Mouse (Mus musculus) kidney, postnatal 25 days (tissue): ENCODE data around the gene Nbea.

Experiments used
- DNase-seq, 2 experiments: peaks; one replicate each; pipeline ENCODE4 v3.0.0; 2021; ENCODE audit warnings: mixed read lengths in 2 of 2

Gene Nbea

DNA sequence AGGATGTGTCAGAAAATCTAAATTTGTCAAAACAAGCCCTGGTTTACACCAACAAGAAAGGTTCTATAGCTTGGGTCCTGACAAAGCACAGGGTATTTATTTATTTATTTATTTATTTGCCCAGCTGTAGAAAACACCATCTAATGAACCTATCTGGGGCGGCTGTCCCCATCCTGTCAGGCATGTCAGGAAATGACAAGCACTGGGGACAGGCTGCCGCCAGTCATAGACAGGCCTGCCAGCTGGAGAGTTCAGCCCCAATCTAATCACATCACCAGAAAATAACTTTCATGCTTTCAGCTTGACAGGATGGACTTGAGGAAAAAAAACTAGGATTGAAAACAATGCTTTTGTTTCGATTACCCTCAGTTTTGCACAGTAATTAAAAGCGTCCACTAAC, 440.8 kb downstream of the Nbea start:
- no peak for DNase-seq

DNA sequence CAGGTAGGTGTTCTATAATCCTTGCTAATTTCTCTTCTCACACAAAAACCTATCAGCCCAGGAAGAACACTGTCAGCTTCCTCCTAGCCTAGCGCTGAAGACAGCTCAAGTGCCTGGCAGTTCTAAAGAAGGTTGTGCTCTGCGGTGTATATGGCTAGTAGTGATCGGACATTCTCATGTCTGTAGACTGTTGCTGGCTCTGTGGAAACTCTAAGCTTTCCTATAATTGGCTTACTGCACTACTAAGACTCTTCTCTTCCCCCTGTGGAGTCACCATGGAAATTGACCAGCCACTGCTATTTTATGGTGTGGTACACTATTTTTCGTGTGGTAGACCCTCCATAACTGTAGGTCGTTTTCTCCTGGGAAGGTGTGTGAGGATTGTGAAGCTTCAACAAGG, 441.3 kb downstream of the Nbea start:
- no peak for DNase-seq

DNA sequence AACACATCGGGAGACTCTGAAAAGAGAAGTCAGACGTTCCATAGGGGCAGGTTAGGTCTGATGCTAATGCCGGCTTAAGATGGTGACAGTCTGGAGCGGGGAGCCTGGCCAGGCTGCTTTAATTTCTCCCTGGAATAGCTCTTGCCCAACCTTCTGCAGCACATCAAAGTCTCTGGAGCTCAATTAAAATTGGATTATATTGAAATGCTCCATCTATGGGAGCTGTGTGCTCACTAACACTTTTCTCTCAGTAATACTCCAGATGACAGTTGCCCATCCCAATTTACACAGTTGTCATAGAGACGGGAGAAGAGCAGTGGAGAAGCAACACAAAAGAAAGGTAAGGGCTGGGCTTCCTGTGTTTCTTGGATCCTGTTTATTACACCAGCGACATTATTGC, 442.1 kb downstream of the Nbea start:
- DNase-seq: no peak

DNA sequence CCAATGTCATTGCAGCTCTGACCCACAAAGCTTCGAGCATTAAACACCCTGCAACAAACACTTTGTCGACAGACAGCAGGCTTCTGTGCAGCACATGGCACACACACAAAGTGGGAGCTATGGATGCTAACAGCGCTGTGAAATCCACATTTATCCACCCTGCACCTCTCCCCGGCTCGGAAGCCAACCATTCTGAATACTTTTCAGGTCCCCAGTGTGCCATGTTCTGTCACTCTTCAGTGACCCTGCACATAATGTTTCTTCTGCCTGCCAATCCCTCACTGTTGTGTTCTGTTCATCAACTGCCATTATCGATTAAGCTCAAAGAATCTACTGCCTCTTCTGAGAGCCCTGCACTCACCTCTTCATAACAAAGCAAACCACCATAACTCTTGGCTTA, 449.8 kb downstream of the Nbea start:
- DNase-seq: no peak

DNA sequence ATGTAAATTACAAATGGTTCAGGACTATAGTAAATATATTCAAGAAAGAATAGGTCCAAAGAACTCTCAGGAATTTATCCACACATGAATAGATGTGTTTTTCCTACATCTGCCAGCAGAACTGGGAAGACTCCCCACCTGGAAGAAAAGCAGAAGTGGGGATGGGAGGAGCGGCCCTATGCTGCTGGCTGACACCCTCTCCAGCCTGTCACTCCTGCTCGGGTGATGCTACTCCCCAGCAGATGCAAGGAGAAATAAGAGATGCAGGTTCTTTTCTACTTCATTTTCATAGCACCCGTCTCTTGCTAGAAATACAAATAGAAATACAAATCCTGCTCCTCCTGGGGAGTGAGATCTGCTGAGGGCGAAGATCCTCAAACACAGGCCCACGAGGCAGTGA, 453.0 kb downstream of the Nbea start:
- DNase-seq: no peak

DNA sequence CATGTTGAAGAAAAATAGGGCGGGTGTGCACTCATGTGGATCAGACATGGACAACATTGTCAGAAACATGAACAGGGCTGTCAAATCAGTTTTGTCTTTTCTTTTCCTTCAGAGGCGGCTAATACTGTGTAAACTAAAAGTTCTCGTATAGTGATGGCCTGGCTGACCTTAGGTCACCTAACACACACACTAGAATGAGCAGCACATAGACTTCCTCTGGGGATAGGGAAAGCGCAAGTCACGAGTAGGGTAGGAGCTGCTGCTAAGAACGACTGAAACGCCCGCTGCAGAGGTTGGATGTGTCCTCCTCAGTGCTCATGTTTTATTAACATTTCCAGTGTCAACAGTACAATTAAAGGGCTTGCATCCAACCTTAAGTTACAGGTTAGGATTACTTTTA, 453.4 kb downstream of the Nbea start:
- DNase-seq: no peak

DNA sequence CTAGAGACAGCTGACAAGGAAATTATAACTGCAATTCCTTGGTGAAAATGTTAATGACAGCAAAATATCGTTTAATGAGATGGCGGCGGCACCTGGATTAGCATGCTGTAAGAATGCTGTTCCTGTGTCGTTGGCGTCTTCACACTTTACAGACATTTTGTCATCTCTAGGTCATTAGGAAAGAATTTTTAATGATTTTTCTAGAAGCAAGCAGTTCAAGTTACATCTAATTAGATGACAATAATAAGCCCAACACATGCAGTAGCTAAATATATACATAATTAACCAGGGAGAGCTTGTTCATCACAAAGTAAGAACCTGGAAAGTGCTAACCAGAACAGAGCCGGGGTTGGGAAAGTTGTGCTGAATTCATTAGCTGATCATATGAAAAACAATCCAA, 469.2 kb downstream of the Nbea start:
- DNase-seq: no peak

DNA sequence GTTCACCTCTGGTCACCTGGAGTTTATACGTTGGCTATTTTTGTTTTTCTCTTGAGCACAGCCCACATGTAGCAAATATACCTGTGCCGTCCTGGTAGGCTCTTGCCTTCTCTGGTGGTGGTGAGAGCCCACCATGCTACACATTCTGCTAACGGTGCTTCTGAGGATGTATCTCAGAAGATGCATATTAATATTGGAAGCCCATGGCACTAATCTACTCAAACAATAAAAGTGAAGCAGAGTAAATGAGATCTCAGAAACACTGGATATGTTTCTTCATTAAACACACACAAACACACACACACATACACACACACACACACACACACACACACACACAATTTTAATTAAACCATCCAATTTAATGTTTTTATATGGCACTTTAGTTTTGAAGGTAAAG, 469.6 kb downstream of the Nbea start:
- no peak for DNase-seq

DNA sequence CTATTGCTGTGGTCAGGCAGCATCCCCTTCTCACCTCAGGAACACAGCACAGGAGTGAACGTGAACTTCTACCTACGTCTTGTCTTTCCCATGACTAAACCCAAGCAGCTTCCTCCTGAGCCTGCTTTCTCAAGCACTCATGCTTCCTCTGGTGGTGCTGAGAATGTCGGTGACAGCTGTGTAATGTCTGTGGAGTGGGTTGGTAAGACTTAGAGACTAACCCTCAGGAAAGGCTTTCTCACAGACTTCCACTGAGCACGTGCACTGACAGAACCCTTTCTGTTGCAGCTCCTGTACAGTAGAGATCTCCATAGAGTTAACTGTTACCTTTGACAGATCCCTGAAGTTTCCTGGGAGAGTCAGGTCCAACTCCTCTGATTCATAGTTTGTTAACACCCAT, 473.2 kb downstream of the Nbea start:
- DNase-seq: no peak

DNA sequence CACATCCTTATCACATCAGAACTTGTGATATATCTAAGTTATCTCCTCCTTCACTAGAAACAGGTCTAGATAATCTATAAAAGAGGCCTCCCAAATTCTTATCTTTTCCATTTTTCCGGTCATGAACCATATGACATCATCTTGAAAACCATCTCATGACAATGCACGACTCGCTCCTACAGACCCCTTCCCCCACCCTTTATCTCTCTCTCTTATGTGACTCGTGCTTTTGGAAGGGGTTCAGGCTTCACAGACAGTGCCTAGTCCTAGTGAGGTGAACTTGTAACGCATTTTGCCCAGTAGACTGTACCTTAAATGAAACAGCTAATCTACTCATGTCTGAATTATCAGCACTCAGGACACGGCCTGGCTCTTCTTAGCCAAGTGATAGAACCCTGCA, 481.9 kb downstream of the Nbea start:
- no peak for DNase-seq

DNA sequence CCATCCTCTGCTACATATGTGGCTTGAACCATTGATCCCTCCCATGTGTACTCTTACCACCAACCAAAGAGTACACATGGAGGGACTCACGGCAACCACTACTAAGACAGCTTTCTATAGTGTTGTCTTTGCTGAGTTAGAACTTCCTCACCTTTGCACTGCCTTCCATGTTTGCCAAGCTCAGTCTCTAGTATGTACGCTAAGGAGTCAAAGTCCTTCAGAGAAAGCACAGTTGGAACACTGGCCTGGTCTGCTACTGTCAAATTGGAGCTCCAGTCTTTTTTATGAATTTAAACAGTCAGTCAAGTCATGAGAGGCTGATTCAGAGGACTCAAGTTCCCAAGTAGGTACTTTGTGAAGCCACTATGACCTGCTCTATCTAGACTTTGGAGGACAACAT, 486.3 kb downstream of the Nbea start:
- peak in 1 of 2 experiments; percentile 6 for DNase-seq

DNA sequence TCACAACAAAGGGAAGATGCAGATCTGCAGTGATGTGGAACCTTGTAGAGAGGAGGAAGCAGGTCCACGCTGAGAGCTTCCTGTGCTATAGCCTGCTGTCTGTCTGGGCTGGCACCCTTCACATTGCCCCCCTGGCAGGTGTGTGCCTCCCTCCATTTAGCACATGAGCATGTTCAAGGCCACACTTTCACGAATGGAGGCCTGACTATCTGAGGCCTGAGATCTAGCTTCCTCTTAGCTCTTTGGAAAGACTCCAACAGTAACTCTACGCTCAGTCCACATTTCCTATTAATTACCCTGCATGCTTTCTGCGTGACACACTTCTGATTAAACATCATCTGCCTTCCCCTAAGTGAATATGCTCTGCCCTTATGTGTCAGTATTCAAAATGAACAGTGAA, 490.4 kb downstream of the Nbea start:
- no peak for DNase-seq

DNA sequence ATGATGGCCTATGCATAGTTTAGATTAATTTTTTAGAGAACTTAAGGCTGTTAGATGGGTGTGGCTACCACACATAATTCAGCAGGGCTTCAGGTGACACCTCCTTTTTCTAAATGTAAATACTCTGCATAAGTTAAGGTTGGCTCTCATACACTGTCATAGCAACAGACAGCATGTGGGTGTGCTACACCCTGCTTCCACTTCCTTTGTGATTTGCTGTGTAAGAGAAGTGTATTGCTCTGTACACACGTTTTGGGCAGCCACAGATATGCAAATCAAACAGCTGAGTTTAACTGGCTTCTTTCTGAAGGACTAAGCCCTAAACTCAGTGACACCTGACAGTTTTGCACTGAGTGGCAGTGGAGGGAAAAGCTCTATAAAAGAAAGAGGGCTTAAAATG, 495.4 kb downstream of the Nbea start:
- no peak for DNase-seq

DNA sequence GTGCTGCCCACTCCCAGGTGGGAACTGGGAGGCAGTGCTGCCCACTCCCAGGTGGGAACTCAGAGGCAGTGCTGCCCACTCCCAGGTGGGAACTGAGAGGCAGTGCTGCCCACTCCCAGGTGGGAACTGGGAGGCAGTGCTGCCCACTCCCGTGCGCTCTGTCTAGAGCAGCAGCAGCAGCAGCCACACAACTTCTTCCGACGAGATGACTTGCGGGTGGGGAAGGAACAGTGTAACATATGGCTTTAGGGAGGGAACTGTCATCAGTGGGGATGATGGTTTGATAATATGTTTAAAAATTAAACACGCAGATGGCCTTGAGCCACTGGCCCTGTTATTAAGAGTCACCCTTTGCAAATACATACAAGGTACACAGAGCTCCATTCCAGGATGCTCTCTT, 496.5 kb downstream of the Nbea start:
- DNase-seq: no peak

DNA sequence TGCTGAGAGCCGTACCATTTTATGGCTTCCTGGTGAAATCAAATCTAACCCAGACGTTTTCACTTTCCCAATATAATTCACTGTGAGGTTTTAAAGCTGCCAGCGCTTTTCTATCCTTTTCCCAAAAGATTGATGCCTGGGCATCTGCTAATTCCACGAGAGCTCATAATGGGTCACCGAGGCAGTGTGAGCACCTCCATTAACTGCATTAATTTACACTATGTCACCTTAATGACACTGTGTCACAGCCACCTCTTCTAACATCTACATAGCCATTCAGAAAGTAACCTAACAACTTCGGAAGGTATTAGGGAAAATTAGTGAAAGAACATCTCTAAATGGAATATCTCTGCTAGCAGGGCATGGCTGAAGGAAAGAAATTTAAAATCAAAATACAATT, 497.9 kb downstream of the Nbea start:
- DNase-seq: no peak

DNA sequence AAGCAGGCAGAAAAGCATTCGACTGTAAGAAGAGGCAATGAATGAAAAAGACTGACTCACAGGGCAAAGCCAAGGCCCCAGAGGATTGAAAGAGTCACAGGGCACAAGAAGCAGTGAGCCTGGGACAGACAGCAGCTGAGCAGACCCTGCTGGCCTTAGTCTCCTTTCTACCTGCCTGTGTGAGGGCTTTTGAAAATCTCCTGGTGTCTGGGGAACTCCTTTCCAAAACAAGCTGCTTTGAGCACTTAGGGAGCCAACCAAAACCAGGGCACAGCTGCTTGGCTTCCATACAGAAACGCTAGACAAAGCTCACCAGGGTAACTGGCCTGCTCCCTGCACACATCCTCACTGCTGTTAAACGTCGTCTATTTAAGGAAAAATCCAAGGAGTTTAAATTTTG, 498.6 kb downstream of the Nbea start:
- no peak for DNase-seq

DNA sequence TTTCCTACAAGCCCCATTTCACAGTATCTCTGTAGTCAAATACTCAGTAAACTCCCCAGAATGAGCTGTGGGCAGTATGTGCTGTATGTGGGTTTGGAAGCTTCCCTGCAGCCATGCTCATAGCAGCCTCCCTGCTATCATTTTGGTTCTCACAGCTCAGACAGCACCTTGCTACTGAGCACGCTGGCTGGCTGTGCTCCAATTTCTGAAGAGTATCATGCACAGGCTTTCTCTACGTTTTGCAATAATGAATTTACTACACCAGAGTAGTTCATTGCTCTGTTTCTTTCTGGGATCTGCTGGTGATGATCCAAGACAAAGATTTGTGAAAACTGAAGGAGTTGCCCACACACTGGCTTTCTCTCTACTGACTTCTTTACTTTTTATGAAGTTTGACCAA, 505.8 kb downstream of the Nbea start:
- no peak for DNase-seq

DNA sequence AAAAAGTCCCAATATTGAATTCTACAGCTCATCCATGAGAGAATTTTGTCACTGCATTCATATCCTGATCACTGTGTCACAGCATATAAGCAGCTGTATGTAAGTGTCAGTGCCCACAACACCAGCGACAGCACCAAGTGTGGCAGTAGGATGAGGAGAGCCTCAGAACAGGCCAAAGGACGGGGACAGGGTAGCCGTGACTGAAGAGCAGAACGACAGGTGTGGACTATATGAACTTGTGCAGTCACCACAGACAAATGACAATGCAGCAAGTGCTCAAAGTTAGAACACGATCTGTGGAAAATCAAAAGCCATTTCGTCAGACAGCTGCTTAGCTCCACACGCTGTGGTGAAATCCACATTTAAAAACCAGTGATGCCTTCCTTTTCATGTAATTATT, 509.3 kb downstream of the Nbea start:
- DNase-seq: no peak

DNA sequence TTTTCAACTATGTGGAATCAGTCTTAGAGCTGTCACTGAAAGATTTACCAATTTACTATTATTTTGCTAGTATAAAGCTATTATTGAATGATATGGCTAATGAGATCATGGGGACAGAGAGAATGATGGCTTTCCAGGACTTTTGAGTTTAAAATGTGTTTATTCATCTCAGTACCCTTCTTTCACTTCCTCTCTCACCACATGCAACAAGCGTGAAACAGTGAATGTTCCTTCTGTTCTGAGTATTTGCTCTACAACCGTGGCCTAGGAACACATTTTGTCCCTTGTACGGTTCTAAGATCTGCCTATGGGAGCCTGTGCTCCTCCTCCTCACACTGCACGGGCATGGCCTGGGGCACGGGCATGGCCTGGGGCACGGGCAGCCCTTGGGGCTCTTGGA, 516.5 kb downstream of the Nbea start:
- DNase-seq: no peak

DNA sequence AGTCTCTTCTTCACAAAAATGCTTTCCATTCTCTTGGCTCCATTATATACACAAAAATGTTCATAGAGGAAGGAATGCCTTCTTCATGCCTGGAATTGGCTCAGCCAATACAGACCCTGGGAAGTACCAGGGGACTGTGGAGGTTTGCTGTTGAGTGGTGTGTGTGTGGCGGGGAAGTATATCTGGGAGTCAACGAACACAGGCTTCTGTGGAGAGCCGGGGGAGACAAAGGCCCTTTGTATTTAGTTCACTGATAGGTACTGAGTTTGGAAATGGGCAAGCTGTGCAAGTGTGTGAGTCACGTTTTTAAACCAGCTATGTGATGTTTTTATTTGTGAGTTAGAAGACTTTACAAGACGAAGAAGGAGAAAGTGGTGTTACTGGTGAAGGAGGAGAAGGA, 517.6 kb downstream of the Nbea start:
- no peak for DNase-seq

DNA sequence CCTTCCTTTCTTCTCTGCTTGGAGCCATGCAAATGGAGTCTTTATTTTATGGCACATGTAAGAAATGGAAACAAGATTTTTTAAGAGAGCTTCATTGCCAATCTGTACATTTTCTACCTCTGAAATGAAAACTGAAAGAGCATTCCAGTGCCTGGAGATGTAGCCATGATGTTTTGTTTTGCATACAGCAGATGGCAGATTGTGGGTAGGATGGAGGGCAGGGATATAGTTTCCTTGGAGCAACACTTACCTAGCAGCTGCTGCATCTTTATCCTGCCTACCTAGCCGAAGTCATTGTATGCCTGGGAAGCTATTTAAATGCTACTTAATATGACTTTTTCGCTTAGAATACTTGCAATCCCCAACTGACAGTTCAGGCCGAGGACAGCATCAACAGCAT, 518.8 kb downstream of the Nbea start:
- no peak for DNase-seq

DNA sequence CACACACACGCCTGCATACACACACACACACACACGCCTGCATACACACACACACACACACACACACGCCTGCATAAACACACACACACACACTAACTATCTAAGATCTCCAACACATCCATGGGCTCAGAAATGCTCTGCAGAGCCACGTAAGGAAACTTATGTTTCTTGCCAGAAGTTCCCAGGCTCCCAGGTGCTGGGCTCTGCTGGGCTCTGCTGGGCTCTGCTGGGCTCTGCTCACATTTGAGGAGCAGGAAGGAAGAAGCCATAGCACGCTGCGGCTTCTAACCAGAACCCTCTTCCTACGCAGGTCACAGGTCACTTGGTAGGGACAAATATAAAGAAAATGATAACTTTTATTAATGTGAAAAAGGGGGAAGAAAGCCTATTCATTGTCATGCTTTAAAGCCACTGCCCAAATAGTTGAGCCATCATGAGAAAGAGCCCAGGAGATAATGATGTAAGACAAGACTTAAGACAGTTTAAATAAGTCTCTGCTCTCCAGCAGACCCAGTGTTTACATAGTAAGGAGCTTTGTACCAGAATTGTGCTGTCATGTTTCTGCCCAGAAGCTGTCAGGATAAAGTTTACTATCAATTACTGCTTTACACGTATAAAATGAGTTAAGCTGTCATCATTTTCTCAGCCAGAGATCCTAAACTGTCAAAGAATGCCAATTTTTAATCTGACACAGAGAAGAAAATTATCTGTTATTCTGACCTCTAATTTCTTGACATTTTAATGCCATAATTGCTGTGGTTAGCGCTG, 521.6 kb downstream of the Nbea start:
- DNase-seq: no peak

DNA sequence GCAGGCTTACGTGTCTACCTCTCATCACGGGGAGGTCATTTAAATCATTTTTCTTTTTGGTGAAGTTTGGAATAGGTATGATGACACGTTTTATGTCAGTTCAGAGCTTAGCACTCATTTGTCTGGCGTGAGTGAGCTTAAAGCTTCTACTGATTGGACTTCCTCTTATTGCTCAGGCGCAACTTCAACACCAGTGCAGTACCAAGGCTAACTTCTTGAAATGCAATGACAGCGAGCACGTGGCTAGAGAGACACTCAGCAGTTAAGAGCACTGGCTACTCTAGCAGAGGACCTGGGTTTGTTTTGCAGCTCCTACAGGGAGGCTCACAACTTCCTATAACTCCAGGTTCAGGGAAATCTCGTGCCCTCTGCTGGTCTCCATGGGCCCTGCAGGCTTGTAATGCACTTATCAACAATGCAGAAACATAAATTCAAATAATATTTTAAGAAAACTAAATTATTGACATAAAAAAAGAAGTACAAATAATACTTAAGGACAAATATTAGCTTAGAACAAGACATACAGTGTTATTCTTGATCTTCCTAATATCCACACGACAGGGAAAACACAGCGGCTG, 523.2 kb downstream of the Nbea start:
- peak in 1 of 2 experiments; percentile 13 for DNase-seq

DNA sequence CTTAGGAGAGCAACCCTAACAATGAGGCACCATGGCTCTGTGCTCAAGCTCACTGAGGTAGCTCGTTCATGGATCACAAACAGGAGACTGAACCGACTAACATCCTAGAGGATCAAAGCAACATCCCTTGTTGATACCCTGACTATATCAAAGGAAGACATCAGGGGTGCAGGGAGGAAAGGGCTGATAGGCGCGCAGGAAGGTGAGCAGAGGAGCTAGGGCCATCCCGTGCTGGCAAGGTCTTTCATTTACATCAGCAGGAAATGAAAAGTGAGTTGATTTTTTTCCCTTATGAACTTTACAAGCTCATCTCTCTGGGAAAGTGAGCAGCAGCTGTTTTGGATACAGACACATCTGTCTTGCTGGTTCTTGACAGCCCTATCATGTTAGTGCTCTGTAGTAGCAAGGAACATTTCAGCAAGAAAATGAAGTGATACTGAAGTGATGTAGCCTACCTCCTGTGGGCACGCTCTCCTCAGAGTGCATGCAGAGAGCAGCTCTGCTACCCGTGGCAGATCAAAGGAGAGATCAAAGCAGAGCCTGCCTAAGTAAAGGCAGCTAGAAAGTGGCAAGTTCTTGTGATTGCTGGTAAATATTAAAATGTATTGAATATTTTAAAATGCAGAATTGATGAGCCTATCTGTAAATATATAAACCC, 523.8 kb downstream of the Nbea start:
- no peak for DNase-seq

DNA sequence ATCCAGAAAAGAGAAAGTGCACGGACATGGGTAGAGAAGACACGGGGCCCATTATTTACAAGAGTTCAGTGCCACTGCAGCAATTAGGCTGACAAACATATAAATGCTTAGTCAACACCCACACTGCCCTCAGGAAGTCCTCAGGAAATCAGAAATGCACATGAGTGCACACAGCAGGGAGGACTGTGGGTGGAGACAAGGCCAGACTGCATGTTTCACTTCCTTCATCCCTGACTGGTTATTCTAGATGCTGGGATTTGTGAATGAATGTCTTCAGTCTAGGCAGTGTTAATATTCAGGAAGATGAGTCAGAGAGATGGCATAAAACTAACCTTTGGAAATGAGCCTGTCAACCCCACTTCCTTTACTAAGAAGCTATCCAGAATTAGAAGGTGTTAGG, 531.2 kb downstream of the Nbea start:
- DNase-seq: peak in 1 of 2 experiments; percentile 5
